Mouse (Mus musculus): ENCODE results near the gene Tkfc.

- TF ChIP-seq CTCF (IDR thresholded peaks at IDR 0.05; ENCODE audit: insufficient read depth, low read depth, low read length) (no peak), POLR2A (IDR thresholded peaks at IDR 0.05; ENCODE audit: insufficient read depth, low read depth, low read length) (no peak)
These were observed 23.5 kb downstream of the Tkfc start for GRCm38 (mm10) chr19:10581984-10582383.

Data from olfactory bulb, adult 2 months (tissue).